Mouse (Mus musculus) olfactory bulb, adult 2 months (tissue): ENCODE results near the gene Sdccag8.

Experiments
- CTCF ChIP-seq: fragments of 200-500 bp; IDR thresholded peaks from 2 replicates; pipeline ENCODE4 v1.5.1; 2012; ENCODE audit warnings: low read depth, mild to moderate bottlenecking, low read length, moderate library complexity; ENCODE audit not compliant: insufficient read depth
- POLR2A ChIP-seq: fragments of 200-500 bp; IDR thresholded peaks from 2 replicates; pipeline ENCODE4 v1.6.1; 2012; ENCODE audit warnings: mild to moderate bottlenecking, low read depth, low read length, moderate library complexity; ENCODE audit not compliant: insufficient read depth

- TF ChIP-seq CTCF (no peak), POLR2A (no peak)
These were observed 101.5 kb downstream of the Sdccag8 start for GRCm38 (mm10) chr1:176915946-176916345.
